Mouse (Mus musculus) frontal cortex, adult 2 months (tissue): ENCODE results near the gene Cenpc1. TPM values are rescaled to one million over a fixed set of nuclear protein-coding genes. Genes with fewer than 3 reads are reported as not detected.

ENCODE experiments used
- DNase-seq, 2 experiments: peaks; one replicate each; pipeline ENCODE4 v3.0.0; 2022; ENCODE audit warnings: low spot score in 1 of 2; ENCODE audit errors: extremely low spot score in 1 of 2
- polyA plus RNA-seq: library from polyadenylated mRNA; depleted of rRNA; stranded (reverse); fragments of >200 nt; gene quantifications from 2 replicates; pipeline ENCODE4 v1.2.3, GENCODE M21; 2012; rRNA removed

Gene Cenpc1
- 13.8 and 16.0 TPM in 2 replicates for polyA plus RNA-seq

GRCm38 (mm10) chr5:86065101-86065875 lies at the start of gene Cenpc1:
Cenpc1 (minus strand) TSS chr5:86065583.
- DNase-seq, result peak; percentile 92 to 95

- no peak for DNase-seq
Measured at GRCm38 (mm10) chr5:86113997-86114396, 48.6 kb upstream of the Cenpc1 start.

- no peak for DNase-seq
Measured at GRCm38 (mm10) chr5:86113037-86113436, 47.7 kb upstream of the Cenpc1 start.

- DNase-seq, result no peak
Measured at GRCm38 (mm10) chr5:86111074-86111473, 45.7 kb upstream of the Cenpc1 start.

GRCm38 (mm10) chr5:86106610-86107009 lies 41.2 kb upstream of the Cenpc1 start:
- peak; percentile 3 to 12 for DNase-seq

- no peak for DNase-seq
Measured at GRCm38 (mm10) chr5:86102176-86102575, 36.8 kb upstream of the Cenpc1 start.

GRCm38 (mm10) chr5:86100621-86101020 lies 35.2 kb upstream of the Cenpc1 start:
- no peak for DNase-seq

- no peak for DNase-seq
Measured at GRCm38 (mm10) chr5:86098988-86099387, 33.6 kb upstream of the Cenpc1 start.

- DNase-seq, result no peak
Measured at GRCm38 (mm10) chr5:86094754-86095153, 29.4 kb upstream of the Cenpc1 start.

- no peak for DNase-seq
Measured at GRCm38 (mm10) chr5:86086751-86087150, 21.4 kb upstream of the Cenpc1 start.

- no peak for DNase-seq
Measured at GRCm38 (mm10) chr5:86084979-86085378, 19.6 kb upstream of the Cenpc1 start.

- DNase-seq, result no peak
Measured at GRCm38 (mm10) chr5:86083987-86084386, 18.6 kb upstream of the Cenpc1 start.

- DNase-seq, result no peak
Measured at GRCm38 (mm10) chr5:86078720-86079334, 13.4 kb upstream of the Cenpc1 start.

GRCm38 (mm10) chr5:86072756-86073386 lies 7.5 kb upstream of the Cenpc1 start:
- DNase-seq, result no peak

GRCm38 (mm10) chr5:86071538-86071937 lies 6.2 kb upstream of the Cenpc1 start, which contains the start of gene Stap1:
Stap1 (plus strand) TSS chr5:86071746.
- no peak for DNase-seq

- no peak for DNase-seq
Measured at GRCm38 (mm10) chr5:86069121-86069520, 3.7 kb upstream of the Cenpc1 start.

GRCm38 (mm10) chr5:86068451-86068850 lies 3.1 kb upstream of the Cenpc1 start:
- DNase-seq, result no peak

- DNase-seq, result peak; percentile 80 to 94
Measured at GRCm38 (mm10) chr5:86066551-86066929, 1.2 kb upstream of the Cenpc1 start.

- DNase-seq, result peak in 1 of 2 experiments; percentile 7
Measured at GRCm38 (mm10) chr5:86065876-86066550, 630 bp upstream of the Cenpc1 start.

- DNase-seq, result no peak
Measured at GRCm38 (mm10) chr5:86063501-86063900, 1.9 kb downstream of the Cenpc1 start.

GRCm38 (mm10) chr5:86029820-86030219 lies 35.6 kb downstream of the Cenpc1 start:
- no peak for DNase-seq
